Mouse (Mus musculus) liver, adult (tissue): ENCODE measurements around the gene Uncx.

Source experiments
- GATA4 ChIP-seq: IDR thresholded peaks from 2 replicates; pipeline ENCODE4 v1.6.1; 2014; ENCODE audit warnings: mild to moderate bottlenecking, low read length; ENCODE audit not compliant: insufficient replicate concordance

Uncx gene

GRCm38 (mm10) chr5:139554478-139555335, 11.4 kb downstream of the Uncx start:
- no peak for TF ChIP-seq GATA4

GRCm38 (mm10) chr5:139555476-139556115, 12.3 kb downstream of the Uncx start:
- no peak for TF ChIP-seq GATA4

GRCm38 (mm10) chr5:139556116-139556678, 12.9 kb downstream of the Uncx start:
- no peak for TF ChIP-seq GATA4

GRCm38 (mm10) chr5:139557079-139557478, 13.8 kb downstream of the Uncx start:
- no peak for TF ChIP-seq GATA4

- no peak for TF ChIP-seq GATA4
Observed at GRCm38 (mm10) chr5:139557531-139558467, 14.5 kb downstream of the Uncx start.

GRCm38 (mm10) chr5:139558468-139558804, 15.1 kb downstream of the Uncx start:
- no peak for TF ChIP-seq GATA4

- no peak for TF ChIP-seq GATA4
Observed at GRCm38 (mm10) chr5:139558917-139559660, 15.8 kb downstream of the Uncx start.

GRCm38 (mm10) chr5:139559782-139560181, 16.5 kb downstream of the Uncx start:
- TF ChIP-seq GATA4: no peak

GRCm38 (mm10) chr5:139561363-139562001, 18.2 kb downstream of the Uncx start:
- no peak for TF ChIP-seq GATA4

- no peak for TF ChIP-seq GATA4
Observed at GRCm38 (mm10) chr5:139564663-139565062, 21.4 kb downstream of the Uncx start.

GRCm38 (mm10) chr5:139565462-139565861, 22.2 kb downstream of the Uncx start:
- no peak for TF ChIP-seq GATA4

- TF ChIP-seq GATA4: no peak
Observed at GRCm38 (mm10) chr5:139566640-139567399, 23.5 kb downstream of the Uncx start.

GRCm38 (mm10) chr5:139568079-139568478, 24.8 kb downstream of the Uncx start:
- no peak for TF ChIP-seq GATA4

- no peak for TF ChIP-seq GATA4
Observed at GRCm38 (mm10) chr5:139572526-139572925, 29.2 kb downstream of the Uncx start.
